Mouse (Mus musculus): ENCODE measurements around the gene Atp5f1.

DNA sequence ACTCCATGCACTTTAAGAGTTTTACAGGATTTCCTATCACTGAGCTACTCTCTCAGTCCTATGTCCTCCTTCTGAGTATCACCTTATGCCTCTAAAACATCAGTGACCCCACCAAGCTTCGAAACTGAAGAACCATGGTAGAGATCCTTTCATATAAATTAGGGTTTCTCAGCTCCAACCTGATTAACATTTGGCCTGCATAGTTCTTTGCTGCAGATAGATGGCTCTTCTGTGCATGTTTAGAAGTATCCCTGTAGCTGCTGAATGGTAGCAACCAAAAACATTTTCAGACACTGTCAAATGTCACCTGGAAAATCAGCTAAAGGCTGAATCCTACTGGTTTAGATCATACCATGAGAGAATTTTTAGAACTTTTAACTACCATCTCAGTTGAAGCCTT lies 2.7 kb downstream of the Atp5f1 start:
- TF ChIP-seq EP300 (IDR thresholded peaks at IDR 0.05; ENCODE audit: insufficient read depth, low read depth, low read length) (no peak), CTCF (IDR thresholded peaks at IDR 0.05; ENCODE audit: low read depth, low read length) (no peak)
